Mouse (Mus musculus) left cerebral cortex, adult 8-10 months (tissue): ENCODE results near the gene Vmn2r106. TPM values are rescaled to one million over a fixed set of nuclear protein-coding genes. Genes with fewer than 3 reads are reported as not detected.

Experiments
- DNase-seq, 2 experiments: peaks; one replicate each; pipeline ENCODE4 v3.0.0; 2022; ENCODE audit warnings: low spot score in 2 of 2
- total RNA-seq, 4 experiments: library from RNA; stranded (reverse); gene quantifications; 2 replicates each; pipeline ENCODE4 v1.2.4; 2022

The Vmn2r106 gene
- not detected for total RNA-seq

DNA sequence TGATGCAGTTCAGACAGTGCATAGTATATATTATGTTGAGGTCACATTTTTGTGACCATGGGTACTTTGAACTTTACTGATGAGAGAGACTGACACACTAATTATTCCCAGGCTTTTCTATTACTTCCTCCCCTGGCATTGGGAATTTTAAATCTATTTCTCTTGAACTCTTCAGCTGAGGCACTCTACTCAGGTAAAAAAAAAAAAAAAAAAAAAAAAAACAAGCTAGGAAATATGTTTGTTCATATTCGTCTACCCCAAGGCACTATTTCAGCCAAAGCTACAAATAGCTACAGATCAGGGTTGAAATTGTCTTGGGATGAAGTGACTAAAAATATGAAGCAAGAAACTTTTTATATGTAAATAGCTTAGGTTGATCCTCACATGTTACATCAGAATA lies at the start of gene Vmn2r106:
TSS of gene Vmn2r106 (minus strand) at position 101 of the 400 bp plus-strand sequence.
- DNase-seq, result no peak

DNA sequence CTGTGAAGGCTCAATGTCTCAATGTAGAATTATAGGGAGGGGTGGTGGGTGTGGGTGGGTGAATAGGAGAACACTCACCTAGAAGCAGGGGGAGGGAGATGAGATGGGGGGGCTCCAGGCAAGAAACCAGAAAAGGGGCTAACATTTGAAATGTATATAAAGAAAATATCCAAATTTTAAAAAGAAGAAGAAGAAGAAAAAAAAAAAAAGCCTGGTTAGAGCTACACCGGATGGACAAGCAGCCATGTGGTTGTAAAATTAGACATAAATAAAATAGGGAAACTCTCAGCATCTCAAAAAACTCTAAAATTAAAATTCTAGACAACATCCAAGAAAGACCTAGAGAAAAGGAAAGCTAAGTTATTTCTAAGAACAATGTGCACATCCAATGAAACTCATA lies 20.4 kb upstream of the Vmn2r106 start:
- no peak for DNase-seq

DNA sequence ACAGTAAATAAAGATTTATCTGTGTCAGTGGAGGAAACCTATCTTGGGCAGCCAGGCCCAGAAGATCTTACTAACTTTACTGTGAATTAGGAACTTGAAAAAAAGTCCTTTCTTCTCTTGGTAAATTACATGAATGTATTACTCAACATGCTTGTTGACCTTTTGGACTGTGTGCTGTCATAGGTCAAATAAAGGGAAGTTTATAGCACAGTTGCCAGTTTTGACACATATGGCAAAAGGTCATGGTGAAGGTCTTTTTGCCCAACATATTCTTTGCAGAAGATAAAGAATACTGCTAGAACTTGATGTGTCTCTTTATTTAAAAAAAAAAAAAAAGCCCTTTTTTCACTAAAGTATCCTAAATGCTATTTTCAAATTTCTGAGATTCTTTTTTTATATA lies 1.6 kb upstream of the Vmn2r106 start:
- DNase-seq, result no peak

DNA sequence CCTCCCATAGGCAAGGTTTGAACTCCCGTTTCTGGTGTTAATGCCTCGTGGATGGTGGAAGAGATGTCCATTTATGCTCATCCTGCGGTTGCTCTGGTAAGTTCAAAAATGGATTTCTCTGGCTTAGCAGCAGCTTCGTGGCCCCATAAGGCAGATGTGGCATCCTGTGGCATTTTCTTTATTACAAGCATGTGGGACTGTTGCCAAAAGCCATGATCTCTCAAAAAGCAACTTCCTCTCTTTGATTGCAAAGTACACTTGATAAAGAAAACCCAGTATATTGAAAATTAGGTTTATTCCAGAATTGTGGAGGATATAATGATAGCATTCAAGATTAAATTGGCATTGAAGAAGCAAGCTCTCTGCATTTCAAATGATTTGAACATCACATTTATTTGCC lies 29.8 kb downstream of the Vmn2r106 start:
- no peak for DNase-seq

DNA sequence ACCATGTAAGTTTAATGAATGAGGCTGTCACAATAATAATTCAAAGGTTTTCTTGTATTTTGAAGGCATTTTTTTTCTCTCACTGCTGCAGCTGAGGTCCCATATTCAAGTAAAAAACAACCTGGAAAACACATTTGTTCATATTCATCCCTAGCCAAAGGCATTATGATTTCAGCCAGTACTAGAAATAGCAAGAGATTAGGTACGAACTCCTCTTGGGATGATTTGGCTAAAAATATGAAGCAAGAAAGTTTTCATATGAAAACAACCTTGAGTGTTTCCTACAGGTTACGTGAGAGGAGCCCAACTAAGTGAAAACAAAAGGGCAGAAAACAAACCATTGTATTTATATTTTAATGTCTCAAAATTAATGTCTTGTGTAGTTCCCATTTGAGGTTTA lies 50.4 kb downstream of the Vmn2r106 start, which contains the start of gene Vmn2r105:
TSS of gene Vmn2r105 (minus strand) at position 101 of the 400 bp plus-strand sequence.
- DNase-seq, result no peak

Other genes starting within 250 kb of the Vmn2r106 start
- not detected for gene Vmn2r104, start 237.2 kb downstream of the Vmn2r106 start, total RNA-seq
- not detected for gene Fpr-rs7, start 171.3 kb downstream of the Vmn2r106 start, total RNA-seq
- not detected for gene Fpr-rs6, start 102.5 kb downstream of the Vmn2r106 start, total RNA-seq
- not detected for gene Vmn2r105, start 50.5 kb downstream of the Vmn2r106 start, total RNA-seq
- not detected for gene Vmn2r107, start 59.7 kb upstream of the Vmn2r106 start, total RNA-seq
- gene Vmn1r224, start 128.6 kb upstream of the Vmn2r106 start, total RNA-seq, result not detected
- under 1 TPM in 1 of 4 experiments, not detected in 3; 0.07 TPM for gene Vmn2r108, start 195.8 kb upstream of the Vmn2r106 start, total RNA-seq
- not detected for gene Vmn1r225, start 212.6 kb upstream of the Vmn2r106 start, total RNA-seq